Mouse (Mus musculus): Measurements from ENCODE around the gene Ms4a15. TPM values are rescaled to one million over a fixed set of nuclear protein-coding genes. Genes with fewer than 3 reads are reported as not detected.
A peak's percentile ranks its signal among the peaks of the same experiment; 100 is the strongest.

Ms4a15 gene
- polyA plus RNA-seq, 1 experiment from 2014 or later: 0.15 TPM

- Histone ChIP-seq H3K4me3 (ENCODE audit: control insufficient read depth in 1 of 2, insufficient read depth in 1 of 2, low read depth in 1 of 2, low read length in 2 of 2) (no peak overlapping the region), H3K9me3 (ENCODE audit: control insufficient read depth, low read length) (no peaks in the 10 kb centered on the region), H3K9ac (ENCODE audit: low read length) (no peak overlapping the region), H3K27me3 (ENCODE audit: control insufficient read depth, insufficient read depth, low read length) (no peaks in the 10 kb centered on the region), H3K4me1 (ENCODE audit: control insufficient read depth in 2 of 2, insufficient read depth in 2 of 2, low read length in 2 of 2) (peaks cover 0 to 2% of the 10 kb centered on the region in 2 experiments; a peak in 1 of 4 replicates), H3K36me3 (ENCODE audit: control insufficient read depth, insufficient read depth, low read length) (no peaks in the 10 kb centered on the region), H3K27ac (replicated peaks in 1 of 2; ENCODE audit: control insufficient read depth in 1 of 2, insufficient read depth in 1 of 2, low read depth in 2 of 2, low read length in 2 of 2) (no peak overlapping the region), H3K4me2 (ENCODE audit: low read length) (no peak overlapping the region)
- ATAC-seq (ENCODE audit: insufficient number of reproducible peaks, insufficient read depth, low FRiP score, low read depth): 0 out of 2 replicates have a peak, but pooled peaks have one; percentile 7
- WGBS: 40% methylated on average over 12 of the region's 12 CpGs
Measured at GRCm38 (mm10) chr19:10959978-10960346, 33.1 kb downstream of the Ms4a15 start.

GRCm38 (mm10) chr19:10959085-10959977, 33.7 kb downstream of the Ms4a15 start:
- 30% methylated on average over 11 of the region's 11 CpGs for WGBS
- no peak for ATAC-seq (ENCODE audit: insufficient number of reproducible peaks, insufficient read depth, low FRiP score, low read depth)
- no peak overlapping the region for H3K4me3 ChIP-seq (ENCODE audit: control insufficient read depth in 1 of 2, insufficient read depth in 1 of 2, low read depth in 1 of 2, low read length in 2 of 2)
- no peak overlapping the region for H3K27ac ChIP-seq (replicated peaks in 1 of 2; ENCODE audit: control insufficient read depth in 1 of 2, insufficient read depth in 1 of 2, low read depth in 2 of 2, low read length in 2 of 2)
- no peaks in the 10 kb centered on the region for H3K9me3 ChIP-seq (ENCODE audit: control insufficient read depth, low read length)
- no peaks in the 10 kb centered on the region for H3K36me3 ChIP-seq (ENCODE audit: control insufficient read depth, insufficient read depth, low read length)
- H3K27me3 ChIP-seq (ENCODE audit: control insufficient read depth, insufficient read depth, low read length): no peaks in the 10 kb centered on the region
- no peak overlapping the region for H3K4me2 ChIP-seq (ENCODE audit: low read length)
- H3K9ac ChIP-seq (ENCODE audit: low read length): no peak overlapping the region
- H3K4me1 ChIP-seq (ENCODE audit: control insufficient read depth in 2 of 2, insufficient read depth in 2 of 2, low read length in 2 of 2): peaks cover 0 to 2% of the 10 kb centered on the region in 2 experiments; a peak in 1 of 4 replicates

GRCm38 (mm10) chr19:10952021-10952939, 40.8 kb downstream of the Ms4a15 start:
- no peaks in the 10 kb centered on the region for H3K27me3 ChIP-seq (ENCODE audit: control insufficient read depth, insufficient read depth, low read length)
- 20% methylated on average over 11 of the region's 11 CpGs for WGBS
- H3K27ac ChIP-seq (replicated peaks in 1 of 2; ENCODE audit: control insufficient read depth in 1 of 2, insufficient read depth in 1 of 2, low read depth in 2 of 2, low read length in 2 of 2): peak overlapping the region; percentile 63 to 80
- no peak overlapping the region for H3K4me3 ChIP-seq (ENCODE audit: control insufficient read depth in 1 of 2, insufficient read depth in 1 of 2, low read depth in 1 of 2, low read length in 2 of 2)
- H3K36me3 ChIP-seq (ENCODE audit: control insufficient read depth, insufficient read depth, low read length): no peaks in the 10 kb centered on the region
- H3K9ac ChIP-seq (ENCODE audit: low read length): peak overlapping the region; percentile 38; the same call in 1 of the 2 replicates
- peak; percentile 71 for ATAC-seq (ENCODE audit: insufficient number of reproducible peaks, insufficient read depth, low FRiP score, low read depth)
- no peaks in the 10 kb centered on the region for H3K9me3 ChIP-seq (ENCODE audit: control insufficient read depth, low read length)
- H3K4me2 ChIP-seq (ENCODE audit: low read length): peak overlapping the region; percentile 44
- H3K4me1 ChIP-seq (ENCODE audit: control insufficient read depth in 2 of 2, insufficient read depth in 2 of 2, low read length in 2 of 2): peaks cover 23 to 34% of the 10 kb centered on the region in 2 experiments

- Histone ChIP-seq H3K4me3 (ENCODE audit: control insufficient read depth in 1 of 2, insufficient read depth in 1 of 2, low read depth in 1 of 2, low read length in 2 of 2) (peak overlapping the region; percentile 25 to 73), H3K27ac (replicated peaks in 1 of 2; ENCODE audit: control insufficient read depth in 1 of 2, insufficient read depth in 1 of 2, low read depth in 2 of 2, low read length in 2 of 2) (peak overlapping the region; percentile 10 to 39; a peak in 2 of 4 replicates), H3K9me3 (ENCODE audit: control insufficient read depth, low read length) (no peaks in the 10 kb centered on the region), H3K27me3 (ENCODE audit: control insufficient read depth, insufficient read depth, low read length) (no peaks in the 10 kb centered on the region), H3K36me3 (ENCODE audit: control insufficient read depth, insufficient read depth, low read length) (peaks cover 17% of the 10 kb centered on the region), H3K4me2 (ENCODE audit: low read length) (peak overlapping the region; percentile 99), H3K9ac (ENCODE audit: low read length) (peak overlapping the region; percentile 69), H3K4me1 (ENCODE audit: control insufficient read depth in 2 of 2, insufficient read depth in 2 of 2, low read length in 2 of 2) (peaks cover 23 to 40% of the 10 kb centered on the region in 2 experiments)
- no peak for ATAC-seq (ENCODE audit: insufficient number of reproducible peaks, insufficient read depth, low FRiP score, low read depth)
- WGBS: 29% methylated on average over 9 of the region's 9 CpGs
Measured at GRCm38 (mm10) chr19:10949558-10949957, 43.5 kb downstream of the Ms4a15 start.

DNA sequence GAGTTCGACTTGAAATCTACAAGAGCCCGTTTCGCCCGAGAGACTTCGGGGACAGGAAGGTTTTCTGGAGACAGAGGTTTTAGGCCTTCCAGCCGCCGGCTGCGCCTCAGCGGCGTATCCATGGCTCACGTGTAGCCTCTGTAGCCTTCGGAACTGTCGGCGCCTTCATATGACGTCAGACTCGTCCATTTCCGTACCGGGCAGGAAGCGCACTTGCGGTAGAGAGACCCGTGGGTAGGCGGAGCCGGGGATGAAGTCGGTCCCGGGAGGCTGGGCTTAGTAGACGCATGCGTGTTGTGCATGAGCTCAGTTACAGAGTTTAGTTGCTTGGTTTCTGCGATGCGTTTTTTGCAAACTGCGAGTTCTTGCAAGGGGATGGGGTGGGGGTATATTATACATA, 43.9 kb downstream of the Ms4a15 start, which contains the start of gene Ccdc86:
Gene Ccdc86, minus strand, starts transcription at position 155 of the 400 bp plus-strand sequence.
- H3K4me2 ChIP-seq (ENCODE audit: low read length): peak within 1 kb of the TSS; percentile 99
- no peaks in the 10 kb centered on the region for H3K9me3 ChIP-seq (ENCODE audit: control insufficient read depth, low read length)
- under 1% methylated on average over 30 of the region's 30 CpGs for WGBS
- peaks cover 23 to 40% of the 10 kb centered on the region in 2 experiments for H3K4me1 ChIP-seq (ENCODE audit: control insufficient read depth in 2 of 2, insufficient read depth in 2 of 2, low read length in 2 of 2)
- no peaks in the 10 kb centered on the region for H3K27me3 ChIP-seq (ENCODE audit: control insufficient read depth, insufficient read depth, low read length)
- peak within 1 kb of the TSS; percentile 73 to 84 for H3K4me3 ChIP-seq (ENCODE audit: control insufficient read depth in 1 of 2, insufficient read depth in 1 of 2, low read depth in 1 of 2, low read length in 2 of 2)
- H3K27ac ChIP-seq (replicated peaks in 1 of 2; ENCODE audit: control insufficient read depth in 1 of 2, insufficient read depth in 1 of 2, low read depth in 2 of 2, low read length in 2 of 2): peak within 1 kb of the TSS; percentile 14 to 39; a peak in 2 of 4 replicates
- H3K9ac ChIP-seq (ENCODE audit: low read length): peak within 1 kb of the TSS; percentile 86
- H3K36me3 ChIP-seq (ENCODE audit: control insufficient read depth, insufficient read depth, low read length): peaks cover 21% of the 10 kb centered on the region
- ATAC-seq (ENCODE audit: insufficient number of reproducible peaks, insufficient read depth, low FRiP score, low read depth): peak; percentile 93

DNA sequence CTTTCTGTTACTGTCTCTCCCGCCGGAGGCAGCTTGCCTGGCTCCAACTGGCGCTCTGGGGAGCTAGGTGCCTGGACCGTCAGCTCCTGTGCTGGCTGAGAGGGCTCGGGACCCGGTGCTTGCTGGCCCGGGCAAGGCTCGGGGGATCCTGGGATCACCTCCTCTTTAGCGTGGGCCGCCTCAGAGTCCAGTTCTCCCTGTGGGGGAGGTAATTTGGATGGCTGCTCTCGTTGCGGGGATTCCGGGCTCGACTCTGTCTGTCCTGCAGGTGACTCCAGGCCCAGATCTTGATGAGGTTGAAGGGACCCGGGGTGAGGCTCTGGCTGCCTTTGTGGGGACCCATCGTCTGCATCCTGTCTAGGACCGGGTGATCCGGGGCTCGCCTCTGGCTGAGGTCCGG, 44.6 kb downstream of the Ms4a15 start:
- Histone ChIP-seq H3K27me3 (ENCODE audit: control insufficient read depth, insufficient read depth, low read length) (no peaks in the 10 kb centered on the region), H3K36me3 (ENCODE audit: control insufficient read depth, insufficient read depth, low read length) (peaks cover 28% of the 10 kb centered on the region), H3K27ac (replicated peaks in 1 of 2; ENCODE audit: control insufficient read depth in 1 of 2, insufficient read depth in 1 of 2, low read depth in 2 of 2, low read length in 2 of 2) (no peak overlapping the region), H3K4me3 (ENCODE audit: control insufficient read depth in 1 of 2, insufficient read depth in 1 of 2, low read depth in 1 of 2, low read length in 2 of 2) (peak overlapping the region; percentile 73 to 84), H3K9me3 (ENCODE audit: control insufficient read depth, low read length) (no peaks in the 10 kb centered on the region), H3K4me1 (ENCODE audit: control insufficient read depth in 2 of 2, insufficient read depth in 2 of 2, low read length in 2 of 2) (peaks cover 23 to 40% of the 10 kb centered on the region in 2 experiments), H3K4me2 (ENCODE audit: low read length) (peak overlapping the region; percentile 99), H3K9ac (ENCODE audit: low read length) (peak overlapping the region; percentile 86)
- ATAC-seq (ENCODE audit: insufficient number of reproducible peaks, insufficient read depth, low FRiP score, low read depth): no peak
- WGBS: 0% methylated on average over 20 of the region's 20 CpGs

DNA sequence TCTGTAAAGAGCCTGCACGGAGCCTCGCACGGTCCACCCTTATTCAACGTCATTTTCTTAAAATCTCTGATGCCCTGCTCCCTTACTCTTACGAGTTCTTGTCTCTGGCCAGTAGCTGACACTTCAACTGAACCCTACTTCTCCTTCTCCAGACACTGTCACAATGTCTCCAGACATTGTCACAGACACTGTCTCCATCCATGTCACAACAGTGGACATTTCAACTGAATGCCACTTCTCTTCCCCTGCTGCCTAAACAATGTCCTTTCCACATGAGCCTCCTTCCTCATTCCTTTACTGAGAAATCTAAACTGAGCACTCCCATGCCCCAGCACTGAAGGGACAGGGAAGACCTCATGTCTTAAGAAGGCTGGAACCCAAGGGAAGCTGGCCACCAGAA, 45.8 kb downstream of the Ms4a15 start:
- Histone ChIP-seq H3K4me1 (ENCODE audit: control insufficient read depth in 2 of 2, insufficient read depth in 2 of 2, low read length in 2 of 2) (peaks cover 14 to 31% of the 10 kb centered on the region in 2 experiments), H3K4me3 (ENCODE audit: control insufficient read depth in 1 of 2, insufficient read depth in 1 of 2, low read depth in 1 of 2, low read length in 2 of 2) (peak overlapping the region in 1 of 2 experiments; percentile 73; a peak in 2 of 4 replicates), H3K27me3 (ENCODE audit: control insufficient read depth, insufficient read depth, low read length) (no peaks in the 10 kb centered on the region), H3K27ac (replicated peaks in 1 of 2; ENCODE audit: control insufficient read depth in 1 of 2, insufficient read depth in 1 of 2, low read depth in 2 of 2, low read length in 2 of 2) (no peak overlapping the region), H3K9me3 (ENCODE audit: control insufficient read depth, low read length) (no peaks in the 10 kb centered on the region), H3K9ac (ENCODE audit: low read length) (peak overlapping the region; percentile 86), H3K36me3 (ENCODE audit: control insufficient read depth, insufficient read depth, low read length) (peaks cover 40% of the 10 kb centered on the region), H3K4me2 (ENCODE audit: low read length) (peak overlapping the region; percentile 99)
- 85% methylated on average over 5 of the region's 5 CpGs for whole genome bisulfite sequencing
- no peak for ATAC-seq (ENCODE audit: insufficient number of reproducible peaks, insufficient read depth, low FRiP score, low read depth)
